Mouse (Mus musculus) CH12.LX (cell line): ENCODE measurements at regions not wholly inside any gene's neighbourhood (a gene's known extent, or its start where the extent isn't known, plus 50 kb on each side); places are given as distances from the start of the nearest gene placed in this dataset.

Source experiments
- DNase-seq: peaks from one replicate; pipeline ENCODE4 v3.0.0-alpha.2; 2013; ENCODE audit errors: extremely low read depth
- H3K27ac ChIP-seq: 2 replicates; pipeline ENCODE4 v1.5.1; 2012; ENCODE audit warnings: low read depth, mild to moderate bottlenecking, control low read depth, moderate library complexity; ENCODE audit not compliant: insufficient read depth
- H3K27me3 ChIP-seq: replicated peaks from 2 replicates; pipeline ENCODE3; 2012; ENCODE audit warnings: inconsistent platforms
- H3K36me3 ChIP-seq, 2 experiments: replicated peaks in 1 of 2; 2 replicates each; pipeline versions ENCODE3 to v1.6.1; 2012; ENCODE audit warnings: inconsistent platforms in 1 of 2, low read length in 1 of 2, mild to moderate bottlenecking in 1 of 2, mixed read lengths in 1 of 2, moderate library complexity in 1 of 2; ENCODE audit not compliant: control insufficient read depth in 1 of 2, insufficient read depth in 1 of 2
- H3K4me1 ChIP-seq, 2 experiments: 2 replicates each; pipeline ENCODE4 v1.6.1; 2012; ENCODE audit warnings: inconsistent platforms in 1 of 2, moderate library complexity in 1 of 2; ENCODE audit not compliant: insufficient read depth in 2 of 2, control insufficient read depth in 1 of 2
- H3K4me2 ChIP-seq: 2 replicates; pipeline ENCODE4 v1.6.1; 2012; ENCODE audit warnings: low read depth, mild to moderate bottlenecking, control low read depth; ENCODE audit not compliant: poor library complexity, insufficient read depth, severe bottlenecking
- H3K4me3 ChIP-seq, 3 experiments: fragments of 150-350 bp in 1 of 3; sonication (generic) in 1 of 3; replicated peaks in 1 of 3; 2 replicates each; pipeline versions ENCODE3 to v1.5.1; 2011 to 2012; ENCODE audit warnings: low read depth in 2 of 3, low read length in 2 of 3, mild to moderate bottlenecking in 2 of 3, moderate library complexity in 2 of 3, control low read depth in 1 of 3, improper control_type of control experiment in 1 of 3, inconsistent platforms in 1 of 3, mixed read lengths in 1 of 3; ENCODE audit not compliant: poor library complexity in 1 of 3
- H3K79me2 ChIP-seq: replicated peaks from 2 replicates; pipeline ENCODE4 v1.6.1; 2012; ENCODE audit warnings: mild to moderate bottlenecking, moderate library complexity; ENCODE audit not compliant: control insufficient read depth, poor library complexity, insufficient read depth, severe bottlenecking; ENCODE audit errors: extremely low read depth
- H3K9ac ChIP-seq: 2 replicates; pipeline ENCODE4 v1.6.1; 2012; ENCODE audit warnings: low read depth, mild to moderate bottlenecking, control low read depth, moderate library complexity; ENCODE audit not compliant: insufficient read depth
- H3K9me3 ChIP-seq: replicated peaks from 2 replicates; pipeline ENCODE3; 2012; ENCODE audit warnings: low read length, inconsistent platforms, mixed read lengths
- BHLHE40 ChIP-seq: IDR thresholded peaks from 2 replicates; pipeline ENCODE4 v1.6.1; 2011; ENCODE audit warnings: mild to moderate bottlenecking, low read depth, low read length, improper control_type of control experiment
- E2F4 ChIP-seq: IDR thresholded peaks from 2 replicates; pipeline ENCODE4 v1.6.1; 2011; ENCODE audit warnings: low read depth, low read length, improper control_type of control experiment; ENCODE audit not compliant: insufficient replicate concordance
- ELF1 ChIP-seq: IDR thresholded peaks from 2 replicates; pipeline ENCODE4 v1.6.1; 2014; ENCODE audit warnings: low read depth, mild to moderate bottlenecking, inconsistent platforms, low read length, improper control_type of control experiment
- ETS1 ChIP-seq: conservative IDR thresholded peaks from 2 replicates; pipeline ENCODE4 v1.6.1; 2012; ENCODE audit warnings: low read depth, mild to moderate bottlenecking, inconsistent platforms, low read length, improper control_type of control experiment, moderate library complexity
- GABPA ChIP-seq: IDR thresholded peaks from 2 replicates; pipeline ENCODE4 v1.6.1; 2012; ENCODE audit warnings: low read depth, low read length, improper control_type of control experiment, inconsistent platforms; ENCODE audit not compliant: insufficient replicate concordance
- HCFC1 ChIP-seq: IDR thresholded peaks from 2 replicates; pipeline ENCODE4 v1.6.1; 2012; ENCODE audit warnings: low read depth, mild to moderate bottlenecking, inconsistent platforms, low read length, improper control_type of control experiment
- IRF4 ChIP-seq: IDR thresholded peaks from 2 replicates; pipeline ENCODE4 v1.6.1; 2014; ENCODE audit warnings: low read depth, mild to moderate bottlenecking, inconsistent platforms, low read length, improper control_type of control experiment
- JUN ChIP-seq: IDR thresholded peaks from 2 replicates; pipeline ENCODE4 v1.6.1; 2011; ENCODE audit warnings: low read depth, mild to moderate bottlenecking, low read length, improper control_type of control experiment, moderate library complexity; ENCODE audit not compliant: insufficient read depth
- JUND ChIP-seq: conservative IDR thresholded peaks from 2 replicates; pipeline ENCODE4 v1.6.1; 2011; ENCODE audit warnings: low read depth, low read length, improper control_type of control experiment
- KAT2A ChIP-seq: IDR thresholded peaks from 2 replicates; pipeline ENCODE4 v1.6.1; 2012; ENCODE audit warnings: low read length, improper control_type of control experiment, inconsistent platforms; ENCODE audit not compliant: insufficient replicate concordance
- MXI1 ChIP-seq: IDR thresholded peaks from 2 replicates; pipeline ENCODE4 v1.6.1; 2011; ENCODE audit warnings: mild to moderate bottlenecking, low read depth, low read length, improper control_type of control experiment
- NRF1 ChIP-seq: IDR thresholded peaks from 2 replicates; pipeline ENCODE4 v1.6.1; 2014; ENCODE audit warnings: low read depth, mild to moderate bottlenecking, inconsistent platforms, low read length, improper control_type of control experiment, moderate library complexity
- PAX5 ChIP-seq: IDR thresholded peaks from 2 replicates; pipeline ENCODE4 v1.6.1; 2012; ENCODE audit warnings: low read length, inconsistent platforms, mixed read lengths
- POLR2A ChIP-seq: IDR thresholded peaks from 2 replicates; pipeline ENCODE4 v1.6.1; 2011; ENCODE audit warnings: low read depth, mild to moderate bottlenecking, improper control_type of control experiment, low read length
- POLR2AphosphoS2 ChIP-seq: IDR thresholded peaks from 2 replicates; pipeline ENCODE4 v1.6.1; 2011; ENCODE audit warnings: low read depth, low read length, improper control_type of control experiment
- RCOR1 ChIP-seq: conservative IDR thresholded peaks from 2 replicates; pipeline ENCODE4 v1.6.1; 2012; ENCODE audit warnings: low read depth, mild to moderate bottlenecking, inconsistent platforms, low read length, improper control_type of control experiment
- SIN3A ChIP-seq: IDR thresholded peaks from 2 replicates; pipeline ENCODE4 v1.6.1; 2012; ENCODE audit warnings: low read length, improper control_type of control experiment, inconsistent platforms
- SMC3 ChIP-seq: IDR thresholded peaks from 2 replicates; pipeline ENCODE4 v1.6.1; 2011; ENCODE audit warnings: low read depth, low read length, improper control_type of control experiment
- UBTF ChIP-seq: IDR thresholded peaks from 2 replicates; pipeline ENCODE4 v1.6.1; 2012; ENCODE audit warnings: low read depth, mild to moderate bottlenecking, inconsistent platforms, low read length, improper control_type of control experiment, moderate library complexity
- ZC3H11A ChIP-seq: IDR thresholded peaks from 2 replicates; pipeline ENCODE4 v1.6.1; 2012; ENCODE audit warnings: low read depth, mild to moderate bottlenecking, inconsistent platforms, low read length, improper control_type of control experiment
- ZMIZ1 ChIP-seq: IDR thresholded peaks from 2 replicates; pipeline ENCODE4 v1.6.1; 2012; ENCODE audit warnings: low read depth, mild to moderate bottlenecking, inconsistent platforms, low read length, improper control_type of control experiment
- ZNF384 ChIP-seq: IDR thresholded peaks from 2 replicates; pipeline ENCODE4 v1.6.1; 2012; ENCODE audit warnings: low read depth, low read length, improper control_type of control experiment, inconsistent platforms
- dilution Hi-C: fragments of 300-500 bp; cut with MboI; formaldehyde crosslinking; loops from 2 replicates; pipeline ENCODE4 v1.14.3; 2020; ENCODE audit warnings: low sequenced_read_pairs; ENCODE audit not compliant: extremely low pct_unique_long_range_greater_than_20kb, extremely low pct_ligation_motif_present
- in situ Hi-C: fragments of 300-500 bp; cut with MboI; formaldehyde crosslinking; loops from 3 replicates; pipeline ENCODE4 v1.14.3; 2019; ENCODE audit warnings: low sequenced_read_pairs, low pct_ligation_motif_present, low pct_unique_long_range_greater_than_20kb, mixed read lengths

DNA sequence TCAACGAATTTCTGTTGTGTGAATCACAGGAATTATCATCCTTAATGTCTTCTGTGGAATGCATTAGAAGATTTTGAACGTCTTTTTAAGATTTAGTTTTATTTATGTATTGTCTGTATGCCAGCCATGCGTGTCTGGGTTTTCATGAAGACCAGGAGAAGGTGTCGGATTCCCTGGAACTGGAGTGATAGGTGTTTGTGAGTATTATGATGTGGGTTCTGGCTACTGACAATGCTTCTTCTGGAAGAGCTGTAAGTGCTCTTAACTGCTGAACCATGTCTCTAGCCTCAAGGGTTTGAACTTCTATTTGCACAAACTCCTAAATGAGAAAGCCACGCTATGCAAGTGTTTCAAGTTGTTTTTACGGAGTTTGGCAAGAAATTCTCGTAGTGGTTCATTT lies 296.5 kb downstream of the Sdhaf3 start:
- TF ChIP-seq POLR2A, result no peak
- no peak for TF ChIP-seq JUN
- no peak for TF ChIP-seq ZC3H11A
- no peak for TF ChIP-seq KAT2A
- TF ChIP-seq GABPA, result no peak
- no peak for TF ChIP-seq HCFC1
- TF ChIP-seq RCOR1, result no peak
- no peak for TF ChIP-seq IRF4
- TF ChIP-seq MXI1, result no peak
- no peak for TF ChIP-seq JUND
- H3K9ac ChIP-seq, result no peak overlapping the region
- H3K27ac ChIP-seq, result no peak overlapping the region
- H3K9me3 ChIP-seq, result no peaks in the 10 kb centered on the region
- H3K4me3 ChIP-seq, result no peak overlapping the region
- H3K79me2 ChIP-seq, result no peaks in the 10 kb centered on the region
- no peaks in the 10 kb centered on the region for H3K36me3 ChIP-seq
- H3K4me1 ChIP-seq, result peaks cover 0 to 5% of the 10 kb centered on the region in 2 experiments; a peak in 1 of 4 replicates
- in situ Hi-C loops (no loop called here), dilution Hi-C loops (no loop called here)
- no peak for DNase-seq
- H3K4me2 ChIP-seq, result no peak overlapping the region
- H3K27me3 ChIP-seq, result no peaks in the 10 kb centered on the region

DNA sequence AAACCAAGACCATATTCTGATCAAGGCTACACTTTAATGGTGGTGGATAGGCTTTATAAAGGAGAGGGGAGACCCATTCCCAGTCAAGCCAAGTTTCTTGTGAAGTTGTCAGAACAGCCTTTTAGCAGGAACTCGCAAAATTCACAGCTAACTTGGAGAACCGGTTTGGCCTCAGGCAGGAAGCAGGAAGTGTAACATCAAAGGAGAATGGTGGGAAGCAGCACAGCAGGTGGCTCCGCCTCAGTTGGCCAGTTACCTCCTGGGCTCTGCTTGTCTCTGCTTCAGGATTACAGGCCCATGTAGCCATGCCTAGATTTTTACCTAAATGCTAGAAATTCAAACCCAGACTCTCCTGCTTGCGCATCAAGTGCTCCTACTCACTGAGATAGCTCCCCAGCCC lies 277.2 kb upstream of the Tac1 start:
- in situ Hi-C loops, result no loop called here
- H3K27me3 ChIP-seq, result no peaks in the 10 kb centered on the region
- H3K4me2 ChIP-seq, result no peak overlapping the region
- no peak for TF ChIP-seq SMC3
- TF ChIP-seq BHLHE40, result no peak
- TF ChIP-seq ELF1, result no peak
- no peak for TF ChIP-seq POLR2AphosphoS2
- no peak for TF ChIP-seq SIN3A
- no peak for TF ChIP-seq PAX5
- no peak for TF ChIP-seq JUN
- TF ChIP-seq HCFC1, result no peak
- no peak for TF ChIP-seq ETS1
- no peak for TF ChIP-seq ZNF384
- TF ChIP-seq UBTF, result no peak
- TF ChIP-seq IRF4, result no peak
- no peak for TF ChIP-seq GABPA
- TF ChIP-seq E2F4, result no peak
- TF ChIP-seq NRF1, result no peak
- TF ChIP-seq ZMIZ1, result no peak
- TF ChIP-seq POLR2A, result no peak
- TF ChIP-seq, all 38 proteins: peak for 0
- no peaks in the 10 kb centered on the region for H3K36me3 ChIP-seq
- H3K27ac ChIP-seq, result no peak overlapping the region
- no peaks in the 10 kb centered on the region for H3K79me2 ChIP-seq
- H3K4me1 ChIP-seq, result no peaks in the 10 kb centered on the region
- no peaks in the 10 kb centered on the region for H3K9me3 ChIP-seq
- dilution Hi-C loops, result no loop called here
- no peak overlapping the region for H3K4me3 ChIP-seq
- no peak for DNase-seq
- no peak overlapping the region for H3K9ac ChIP-seq
